Mouse (Mus musculus) cerebellum, postnatal 36 days (tissue): ENCODE measurements around the gene Prss35.

Experiments
- DNase-seq, 2 experiments: peaks; one replicate each; pipeline ENCODE4 v3.0.0; 2021 to 2022; ENCODE audit warnings: mixed read lengths in 2 of 2

Gene Prss35

DNA sequence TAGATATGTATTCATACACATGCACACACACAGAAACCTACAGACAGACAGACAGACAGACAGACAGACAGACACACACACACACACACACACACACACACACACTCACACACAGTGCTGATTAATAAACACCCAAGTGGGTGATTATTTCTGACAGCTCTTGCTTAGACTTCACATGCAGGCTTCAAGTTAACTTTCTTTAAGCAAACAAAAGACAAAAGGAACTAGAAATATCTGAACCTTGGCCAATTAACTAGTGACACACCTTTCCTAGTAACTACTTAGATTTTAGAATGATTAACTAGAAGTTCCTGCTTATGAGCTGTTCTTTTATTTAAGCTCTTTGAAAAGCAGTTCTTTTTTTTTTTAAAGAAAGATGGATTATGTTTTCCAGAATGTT, 9.1 kb upstream of the Prss35 start:
- DNase-seq, result no peak

DNA sequence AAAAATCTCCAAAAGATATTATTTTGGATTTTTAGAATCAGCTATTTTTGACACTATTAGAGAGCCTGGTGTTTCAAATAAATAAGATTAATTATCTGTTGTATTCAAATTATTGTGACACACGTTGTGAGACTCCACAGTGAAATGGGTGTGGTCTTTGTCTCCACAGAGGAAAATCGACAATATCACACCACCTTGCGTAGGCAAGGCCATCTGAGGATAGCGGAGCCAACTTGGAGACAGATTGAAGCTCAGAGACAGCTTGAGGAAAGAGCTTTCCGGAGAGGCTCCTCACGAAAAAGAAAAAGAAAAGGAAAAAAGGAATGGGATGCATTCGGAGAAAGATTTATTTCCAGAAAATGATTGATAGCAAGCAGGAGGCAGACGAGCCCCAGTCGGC, 8.7 kb upstream of the Prss35 start:
- DNase-seq, result no peak

DNA sequence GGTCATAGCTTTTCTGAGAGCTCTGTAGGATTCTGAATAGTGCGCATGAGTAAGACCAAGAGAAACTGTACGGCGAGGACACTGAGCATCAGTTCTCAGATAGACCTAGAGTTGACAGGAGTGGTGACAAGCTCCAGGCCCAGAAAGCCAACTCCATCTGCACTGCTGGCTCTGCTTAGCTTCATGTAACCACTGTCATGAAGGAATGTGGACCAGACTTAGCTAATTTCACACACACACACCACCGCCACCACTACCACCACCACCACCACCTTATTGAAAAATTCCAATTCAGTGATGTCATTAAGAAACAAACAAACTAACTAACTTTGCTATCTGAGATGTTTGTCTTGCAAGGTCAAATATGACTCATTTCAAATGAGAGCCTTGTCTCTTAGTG, 6.5 kb upstream of the Prss35 start:
- no peak for DNase-seq

DNA sequence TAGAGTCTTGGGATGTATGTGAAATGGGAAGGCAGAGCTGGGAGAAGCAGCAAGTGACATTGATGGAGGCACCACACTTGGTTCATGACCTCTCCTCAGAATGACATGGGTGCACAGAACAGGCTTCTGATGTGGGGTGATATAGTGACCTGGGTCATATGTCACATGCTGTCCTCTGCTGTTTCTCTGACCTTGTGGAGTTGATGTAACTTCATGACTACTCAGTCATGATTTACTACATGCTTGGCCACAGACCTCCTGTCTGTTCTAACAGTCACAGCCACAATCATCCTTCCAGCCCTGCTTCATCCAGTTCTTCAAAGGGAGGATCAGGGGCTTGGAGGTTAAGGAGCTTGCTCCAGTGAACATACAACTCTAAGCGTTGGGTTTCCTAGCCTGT, 5.4 kb upstream of the Prss35 start:
- no peak for DNase-seq

DNA sequence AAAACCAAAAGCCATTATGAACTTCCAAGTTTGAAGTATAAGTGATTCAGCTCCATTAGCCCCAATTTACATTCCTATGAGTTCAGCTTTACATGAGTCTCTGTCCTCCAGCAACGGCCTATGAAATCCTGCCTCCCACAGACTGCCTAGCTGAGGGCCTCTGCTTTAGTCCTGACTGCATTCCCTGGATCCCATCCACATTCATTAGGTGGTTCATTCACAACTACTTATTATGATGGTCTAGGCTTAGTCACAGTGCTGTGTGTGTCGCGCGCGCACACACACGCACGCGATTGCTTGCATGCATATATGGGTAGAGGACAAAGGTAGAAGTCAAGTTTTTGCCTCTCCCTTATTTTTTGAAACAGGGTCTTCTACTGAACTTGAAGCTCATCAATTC, 4.6 kb upstream of the Prss35 start:
- no peak for DNase-seq

DNA sequence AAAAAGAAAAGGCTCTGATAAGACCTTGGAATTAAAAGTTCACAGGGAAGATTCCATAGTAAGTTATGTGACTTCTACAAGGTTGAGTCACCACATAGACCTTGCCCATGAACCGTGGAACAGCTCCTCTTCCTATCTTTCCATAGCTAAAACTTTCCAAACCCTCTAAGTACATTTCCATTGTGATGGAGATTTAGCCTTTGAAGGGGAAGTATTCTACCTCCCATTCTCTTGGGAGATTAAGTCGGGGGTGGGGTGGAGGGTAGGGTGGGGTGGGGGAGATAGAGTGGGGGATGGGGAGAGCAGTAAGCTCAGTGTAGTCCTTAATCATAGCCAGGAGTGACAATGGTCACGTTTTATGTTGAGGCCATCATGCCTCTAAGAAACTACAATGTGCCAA, 3.5 kb upstream of the Prss35 start:
- no peak for DNase-seq

DNA sequence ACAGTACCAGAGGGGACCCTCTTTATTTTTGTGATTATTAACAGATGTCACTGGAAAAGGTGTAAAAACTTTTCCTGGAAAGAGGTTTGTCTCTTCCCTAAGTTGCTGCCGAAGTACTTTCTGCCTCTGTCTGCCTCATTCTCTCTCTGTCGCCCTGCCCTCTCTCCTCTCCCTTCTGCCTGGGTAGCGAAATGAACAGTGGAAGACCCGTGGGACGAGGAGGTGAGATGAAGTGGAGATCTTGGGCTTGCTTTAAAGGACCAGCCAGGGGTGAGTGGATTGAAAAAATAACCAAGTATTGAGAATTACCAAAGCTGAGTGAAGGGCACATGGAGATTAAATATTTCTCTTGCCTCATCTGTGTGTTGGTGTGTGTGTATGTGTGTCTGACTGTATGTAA, 592 bp downstream of the Prss35 start:
- no peak for DNase-seq

DNA sequence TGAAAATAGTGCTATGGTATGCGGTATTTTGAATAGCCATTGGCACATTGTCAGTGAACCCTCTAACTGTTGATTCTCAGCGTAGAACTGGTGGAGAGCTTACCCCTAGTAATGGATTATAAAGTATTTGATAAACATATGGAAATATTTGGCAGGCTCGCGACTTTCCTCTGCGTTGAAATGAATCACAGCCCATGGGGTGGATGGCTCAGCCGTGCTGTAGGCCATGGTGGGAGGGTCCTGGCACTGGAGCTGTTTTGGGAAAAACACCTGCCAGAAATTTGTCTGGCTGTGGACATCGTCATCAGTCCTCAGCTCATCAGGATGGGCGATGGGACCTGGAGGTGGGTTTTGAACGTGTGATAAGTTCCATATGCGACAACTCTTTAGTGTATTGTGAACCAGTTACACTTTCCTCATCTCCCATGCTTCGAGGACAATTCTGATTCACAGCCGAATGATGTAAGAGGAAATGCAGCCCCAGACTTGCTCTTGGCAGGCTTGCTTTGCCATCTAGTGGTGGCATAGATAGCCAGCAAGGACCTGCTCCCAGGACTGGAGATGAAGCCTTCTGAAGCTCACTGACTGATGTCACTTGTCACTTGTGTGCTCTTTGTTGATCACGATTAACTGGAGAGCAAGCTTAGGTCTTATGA, 2.6 kb downstream of the Prss35 start:
- peak; percentile 58 to 66 for DNase-seq

DNA sequence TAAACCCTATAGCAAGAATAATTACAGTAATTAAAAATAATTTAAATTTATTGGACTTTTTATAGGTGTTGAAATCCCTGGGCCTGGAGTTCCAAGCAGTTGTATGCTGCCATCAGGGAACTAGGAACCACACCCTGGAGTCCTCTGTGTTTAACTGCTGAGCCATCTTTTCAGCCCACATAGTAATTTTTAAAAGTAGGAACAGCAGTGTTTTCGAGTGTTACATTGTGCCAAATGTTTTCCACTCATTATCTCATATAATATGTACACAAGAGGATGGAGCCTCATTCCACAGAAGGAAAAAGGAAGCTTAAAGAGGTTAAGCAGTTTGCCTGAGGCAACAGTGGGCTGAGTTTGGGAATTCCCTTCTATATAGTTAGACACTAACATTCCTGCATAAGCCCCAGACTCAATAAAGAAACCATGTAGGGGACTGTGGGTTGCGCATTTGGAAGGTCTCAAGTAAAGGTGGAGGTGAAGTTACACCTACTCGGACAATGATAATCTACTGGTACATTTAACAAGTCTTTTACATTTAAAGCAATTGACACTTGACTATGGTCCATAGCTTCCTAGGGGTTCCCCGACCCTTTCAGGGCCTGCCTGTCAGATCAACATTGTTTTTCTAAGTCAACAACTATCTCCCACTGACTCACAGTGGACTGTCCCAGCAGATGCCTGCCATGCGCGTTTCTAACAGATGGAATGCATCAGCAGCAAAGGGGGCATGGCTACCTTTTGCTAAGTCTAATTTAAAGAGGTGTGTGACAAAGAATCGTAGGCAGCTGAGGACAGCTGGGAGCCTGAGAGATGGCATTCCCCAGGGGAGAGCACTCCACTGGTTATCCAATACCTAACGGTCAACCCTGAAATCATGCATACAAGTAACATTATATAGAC, 19.3 kb downstream of the Prss35 start:
- DNase-seq, result no peak

DNA sequence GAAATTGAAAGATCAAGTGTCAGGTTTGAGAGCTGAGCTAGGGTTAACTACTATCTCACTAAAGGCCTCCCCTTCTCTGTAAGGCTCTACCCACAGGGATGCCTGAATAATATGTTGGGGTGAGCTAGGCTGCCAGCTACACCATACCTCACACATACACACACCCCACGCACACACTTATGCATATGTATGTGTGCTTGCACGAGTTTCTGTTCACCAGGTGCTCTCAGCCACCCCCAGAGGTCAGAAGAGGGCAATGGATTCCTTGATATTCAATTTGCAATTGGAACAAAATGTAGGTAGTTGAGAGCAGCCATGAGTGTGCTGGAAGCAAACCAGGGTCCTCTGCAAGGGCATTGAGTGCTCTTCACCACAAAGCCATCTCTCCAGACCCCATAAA, 20.6 kb downstream of the Prss35 start:
- no peak for DNase-seq

DNA sequence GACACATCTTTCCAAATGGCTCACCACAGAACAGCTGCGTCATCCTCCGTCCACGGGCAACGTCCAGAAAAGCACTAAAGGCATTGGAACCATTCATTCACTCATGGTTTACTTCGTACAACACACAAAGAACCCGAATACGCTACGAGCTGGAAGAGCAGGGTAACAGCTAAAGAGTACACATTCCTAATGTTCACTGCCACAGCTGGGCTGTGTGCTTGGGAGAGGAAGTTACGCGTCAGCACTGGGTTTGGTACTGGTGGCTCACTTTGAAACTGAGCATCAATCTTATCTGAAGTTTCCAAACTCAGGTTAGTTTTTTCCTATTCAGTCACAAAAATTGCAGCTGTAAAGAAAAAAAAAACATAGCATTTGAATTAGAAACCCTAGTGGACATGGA, 23.5 kb downstream of the Prss35 start:
- no peak for DNase-seq

DNA sequence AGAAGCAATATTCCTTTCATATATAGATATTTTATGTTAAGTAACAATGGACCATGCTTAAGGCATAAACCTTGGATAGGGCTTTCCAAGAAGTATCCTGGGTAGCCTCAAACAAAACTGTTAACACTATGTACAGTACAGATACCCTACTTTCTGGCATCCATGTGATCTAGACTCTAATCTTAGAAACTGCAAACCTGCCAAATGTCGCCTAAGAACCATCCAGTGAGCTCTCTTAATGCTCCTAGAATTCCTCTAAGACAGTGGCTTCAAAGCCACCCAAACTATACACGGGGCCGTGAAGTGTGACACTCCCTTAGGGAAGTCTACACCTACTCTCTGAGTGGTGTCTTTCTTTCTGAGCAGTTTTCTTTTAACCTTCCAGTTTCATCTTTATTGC, 29.4 kb downstream of the Prss35 start:
- no peak for DNase-seq

DNA sequence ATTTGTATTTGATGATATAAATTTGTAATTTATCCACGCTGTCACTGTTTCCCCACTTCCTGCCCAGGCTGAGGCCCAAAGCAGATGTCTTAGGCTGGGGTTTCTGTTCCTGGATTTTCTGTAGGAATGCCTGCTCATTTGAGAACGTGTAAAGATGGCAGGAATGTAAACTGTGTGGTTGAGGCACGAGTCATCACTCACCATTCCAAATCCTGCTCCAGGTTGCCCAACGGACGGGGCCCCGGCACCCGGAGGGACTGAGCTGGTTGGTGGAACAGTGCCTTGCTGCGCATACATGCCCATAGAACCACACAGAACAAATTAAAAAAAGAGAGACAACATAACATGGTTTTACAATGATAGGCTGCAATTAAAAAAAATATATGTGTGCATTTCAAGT, 30.5 kb downstream of the Prss35 start:
- no peak for DNase-seq

DNA sequence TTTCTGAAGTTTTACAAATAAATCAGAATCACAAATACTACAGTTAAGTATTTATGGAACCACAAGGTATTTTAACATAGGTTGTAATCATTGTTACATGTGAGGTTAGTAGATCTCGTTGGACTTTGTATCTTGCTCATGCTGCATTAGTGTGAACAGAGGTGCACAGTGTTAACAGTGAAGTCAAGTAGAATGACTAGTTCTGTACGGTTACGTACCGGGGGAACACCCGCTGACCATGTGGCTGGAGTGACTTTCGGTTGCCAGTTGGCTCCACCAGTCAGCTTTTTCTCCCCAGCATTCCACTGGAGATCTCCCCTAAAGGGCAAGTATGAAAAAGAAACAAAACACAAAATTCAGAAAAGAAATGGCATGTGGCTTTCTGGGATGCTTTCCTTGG, 31.9 kb downstream of the Prss35 start:
- no peak for DNase-seq

DNA sequence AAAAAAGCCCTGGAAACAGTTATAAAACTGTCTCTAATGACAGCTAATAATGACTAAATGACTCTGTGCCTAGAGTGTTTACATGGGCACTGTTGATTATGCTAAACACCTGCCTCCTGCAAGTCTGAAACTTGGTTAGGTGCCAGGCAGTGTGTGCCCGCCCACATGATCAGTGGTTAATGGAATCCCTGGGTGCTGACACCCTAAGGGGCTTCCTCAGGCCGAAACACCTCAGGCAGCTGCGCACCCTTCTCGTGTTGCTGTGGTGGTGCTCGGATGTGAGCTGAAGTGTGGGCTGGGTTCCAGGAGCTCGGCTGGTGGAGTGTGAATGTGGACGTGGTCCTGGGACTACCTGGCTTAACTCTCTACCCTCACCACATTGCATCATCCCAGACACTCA, 33.9 kb downstream of the Prss35 start:
- no peak for DNase-seq

DNA sequence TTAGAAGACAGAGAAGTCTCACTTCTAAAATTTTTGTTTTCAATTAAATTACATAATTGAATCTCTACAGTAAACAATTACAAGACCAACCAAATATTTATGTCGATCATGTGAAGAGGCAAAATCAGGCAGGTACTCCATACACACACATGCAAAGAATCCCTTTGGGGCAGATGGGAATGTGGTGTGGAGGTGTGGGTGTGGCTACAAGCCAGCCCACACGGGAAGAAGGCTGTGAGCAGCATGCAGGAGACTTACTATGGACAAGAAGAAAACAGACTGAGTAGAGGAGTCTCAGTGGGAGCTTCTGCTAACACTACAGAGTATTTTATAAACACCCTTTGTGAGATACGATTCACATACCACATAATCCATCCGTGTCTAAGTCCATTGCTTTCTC, 34.8 kb downstream of the Prss35 start:
- DNase-seq, result no peak

DNA sequence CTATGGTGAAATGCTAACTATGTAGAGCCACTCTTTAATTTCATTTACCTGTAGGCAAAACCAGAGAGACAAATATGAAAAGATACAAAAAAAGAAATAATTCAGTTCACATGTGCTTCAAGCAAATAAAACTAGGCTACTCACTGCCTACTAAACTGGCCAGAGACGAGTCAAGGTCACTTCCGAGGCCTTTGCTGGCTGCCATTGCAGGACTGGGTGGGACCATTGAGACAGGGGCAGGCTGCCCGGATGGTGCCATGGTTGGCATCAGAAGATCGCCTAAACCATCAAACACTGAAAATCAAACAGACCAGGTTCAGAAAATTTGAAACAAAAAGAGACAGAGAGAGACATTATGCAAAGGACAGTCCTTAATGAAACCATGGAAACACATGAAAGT, 38.0 kb downstream of the Prss35 start:
- DNase-seq, result no peak

DNA sequence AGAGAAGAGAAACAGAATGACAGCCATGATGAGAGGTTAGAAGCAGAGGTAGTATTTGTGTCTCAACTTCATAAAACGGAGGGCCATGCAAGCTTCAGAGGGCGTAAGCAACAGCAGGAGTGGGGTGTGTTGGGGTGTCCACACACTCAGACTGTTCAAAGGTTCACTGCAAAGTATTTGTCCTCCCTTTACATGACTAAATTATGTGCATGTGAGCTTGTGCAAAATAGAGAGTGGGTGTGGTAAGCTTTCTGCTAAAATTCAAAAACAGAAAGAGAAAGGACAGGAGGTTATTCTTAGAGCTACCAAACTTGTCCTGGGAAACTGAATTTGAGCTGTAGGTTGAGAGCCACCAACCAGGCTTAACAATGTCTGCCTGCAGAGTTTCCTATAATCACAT, 39.4 kb downstream of the Prss35 start:
- DNase-seq, result no peak

DNA sequence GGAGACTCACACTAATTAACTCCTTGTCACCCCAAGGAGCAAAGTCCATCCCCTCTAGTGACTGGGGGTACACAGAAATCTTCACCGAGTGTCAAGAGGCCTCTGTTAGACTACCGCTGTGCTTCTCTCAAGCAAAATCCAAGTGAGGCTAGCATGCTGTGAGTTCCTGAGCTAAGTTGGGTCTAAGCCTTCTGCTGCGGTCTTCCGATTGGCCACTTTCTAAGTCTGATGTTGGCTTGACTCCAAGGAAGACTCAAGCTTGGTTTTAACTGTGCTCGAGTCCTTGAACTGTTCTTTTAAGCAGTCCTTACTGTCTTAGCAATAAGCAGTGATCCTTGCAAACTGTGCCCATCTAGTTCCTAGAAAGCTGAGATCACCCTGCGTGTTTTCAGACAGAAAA, 45.7 kb downstream of the Prss35 start:
- DNase-seq, result no peak

DNA sequence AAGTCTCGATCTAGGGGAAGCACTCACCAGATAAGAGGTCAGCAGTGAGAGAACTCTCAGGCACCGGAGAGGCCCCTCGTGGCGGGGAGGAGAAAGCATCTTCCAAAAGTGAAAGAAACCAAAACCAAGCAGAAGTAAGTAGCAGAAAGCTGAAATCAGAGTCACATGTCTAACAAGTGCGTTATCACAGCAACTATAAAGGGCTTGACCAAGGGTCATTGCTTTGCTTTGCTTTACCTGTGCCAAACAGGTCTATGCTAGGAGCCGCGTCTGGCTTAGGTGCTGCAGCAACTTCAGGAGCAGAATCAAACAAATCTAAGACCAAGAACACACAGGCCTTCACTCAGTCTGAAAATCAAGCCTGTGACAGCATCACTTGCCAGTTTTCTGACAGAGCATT, 48.5 kb downstream of the Prss35 start:
- DNase-seq, result no peak

DNA sequence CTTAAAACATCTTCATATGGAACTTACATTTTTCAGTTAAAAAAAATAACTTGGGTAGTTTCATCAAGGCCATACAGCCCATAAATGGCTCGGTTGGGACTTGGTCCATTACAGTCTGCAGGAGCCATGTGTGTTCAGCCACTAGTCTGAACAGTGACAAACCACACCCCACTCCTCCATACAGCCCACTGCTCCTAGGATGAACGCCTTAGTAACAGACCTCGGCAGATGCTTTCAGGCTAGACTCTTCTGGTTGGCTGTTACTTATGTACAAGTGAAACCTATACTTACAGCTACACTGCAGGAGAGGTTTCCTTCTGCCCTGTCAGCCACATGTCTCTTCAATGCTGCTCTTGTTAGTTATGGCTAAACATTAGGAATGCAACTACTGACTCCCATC, 51.8 kb downstream of the Prss35 start:
- no peak for DNase-seq

DNA sequence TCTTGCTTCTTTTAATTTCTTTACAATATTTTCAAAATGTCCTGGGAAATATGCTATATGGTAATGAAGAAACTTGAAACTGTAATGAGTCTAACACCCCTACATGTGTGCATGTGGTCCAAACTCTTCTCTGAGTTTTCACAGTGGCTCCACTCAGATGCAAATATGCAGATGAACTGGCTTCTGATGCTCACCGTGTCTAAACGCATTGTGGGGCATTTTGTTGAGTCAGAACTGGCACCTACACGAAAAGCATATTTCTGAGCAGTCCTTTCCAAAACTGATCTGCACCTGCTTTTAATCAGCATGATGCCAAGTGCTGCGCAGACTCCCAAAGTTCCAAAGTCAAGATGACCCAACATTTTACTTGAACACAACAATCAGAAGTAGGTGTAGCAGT, 54.1 kb downstream of the Prss35 start:
- no peak for DNase-seq

DNA sequence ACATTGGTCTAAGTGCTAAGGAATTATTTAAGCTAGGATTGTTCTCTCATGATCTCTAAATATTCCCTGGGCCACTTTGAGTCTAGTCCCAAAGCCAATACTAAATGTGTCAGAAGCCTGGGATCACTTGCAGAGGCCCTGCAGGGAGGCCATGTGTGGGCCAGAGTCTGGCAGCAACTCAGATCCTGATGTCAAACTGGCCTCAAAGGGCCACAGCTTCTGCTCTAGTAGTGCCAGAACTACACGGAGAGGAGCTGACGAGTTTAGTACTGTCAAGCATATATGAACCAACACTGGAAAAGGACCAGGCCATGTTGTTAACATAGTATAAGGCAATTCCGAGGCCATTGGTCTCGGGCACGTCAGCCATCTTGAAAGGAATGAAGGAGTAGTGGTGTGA, 54.7 kb downstream of the Prss35 start:
- peak; percentile 47 to 50 for DNase-seq

DNA sequence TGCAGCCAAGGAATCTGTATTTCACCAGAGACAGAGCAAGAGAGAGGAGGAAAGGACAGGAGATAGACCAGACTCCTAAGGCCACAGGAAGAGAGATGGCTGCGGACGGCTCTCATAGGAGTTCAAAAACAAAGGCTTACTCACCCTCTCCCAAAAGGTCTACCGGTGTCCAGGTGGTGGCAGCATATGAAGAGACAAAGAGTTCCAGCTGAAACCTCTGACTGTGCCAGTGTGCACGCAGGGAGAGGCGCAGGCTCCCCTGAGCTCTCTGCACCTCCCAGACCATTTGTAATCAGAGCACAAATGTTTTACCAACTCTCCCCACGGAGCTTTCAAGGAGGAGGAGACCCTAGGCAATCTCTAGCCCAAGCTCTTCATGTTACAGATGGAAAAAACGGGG, 55.2 kb downstream of the Prss35 start:
- DNase-seq, result peak; percentile 31 to 35

DNA sequence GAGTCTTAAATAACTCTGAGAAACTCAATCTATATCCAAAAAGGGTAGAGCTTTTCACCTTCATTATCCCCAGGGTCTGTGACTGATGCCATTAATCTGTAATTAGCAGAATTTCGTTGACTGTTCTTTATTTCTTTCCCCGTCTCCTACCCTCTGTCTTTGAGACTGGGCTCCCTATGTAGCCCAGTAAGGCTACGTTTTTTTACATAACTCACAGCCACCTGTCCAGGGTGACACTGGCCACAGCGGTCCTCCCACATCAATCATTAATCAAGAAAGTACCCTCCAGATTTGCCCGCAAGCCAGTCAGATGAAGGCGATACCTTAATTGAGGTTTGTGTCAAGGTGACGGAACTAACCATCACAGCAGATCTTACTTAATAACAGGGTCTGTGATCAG, 55.6 kb downstream of the Prss35 start:
- DNase-seq, result no peak
